Mouse (Mus musculus): ENCODE data around the gene Sh2d3c. TPM values are rescaled to one million over a fixed set of nuclear protein-coding genes. Genes with fewer than 3 reads are reported as not detected.

The Sh2d3c gene
- polyA plus RNA-seq, 1 experiment from 2014 or later = 41.2 TPM

- 11% methylated on average over 31 of the region's 31 CpGs for WGBS
- peak; percentile 77 for ATAC-seq (ENCODE audit: low read depth)
- H3K36me3 ChIP-seq (ENCODE audit: control insufficient read depth, insufficient read depth, low read length) = peaks cover 61% of the 10 kb centered on the region
Measured at GRCm38 (mm10) chr2:32750887-32751664, 30.2 kb downstream of the Sh2d3c start.

GRCm38 (mm10) chr2:32751665-32752033 lies 30.8 kb downstream of the Sh2d3c start:
- H3K9me3 ChIP-seq (ENCODE audit: control insufficient read depth, low read length) = no peaks in the 10 kb centered on the region
- H3K4me3 ChIP-seq (ENCODE audit: low read depth, low read length) = peak overlapping the region; percentile 9; the same call in 1 of the 2 replicates
- H3K36me3 ChIP-seq (ENCODE audit: control insufficient read depth, insufficient read depth, low read length) = peaks cover 56% of the 10 kb centered on the region
- H3K27me3 ChIP-seq (ENCODE audit: control insufficient read depth, insufficient read depth, low read length) = no peaks in the 10 kb centered on the region
- 0 out of 2 replicates have a peak, but pooled peaks cover 17% of the 10 kb centered on the region for H3K4me1 ChIP-seq (ENCODE audit: control insufficient read depth, insufficient read depth, low read length)
- 17% methylated on average over 8 of the region's 10 CpGs for WGBS
- H3K9ac ChIP-seq (replicated peaks; ENCODE audit: low read depth, low read length) = 0 out of 2 replicates have a peak overlapping the region, but pooled peaks have one; percentile 32
- no peak overlapping the region for H3K27ac ChIP-seq (ENCODE audit: low read depth, low read length)
- H3K4me2 ChIP-seq (ENCODE audit: low read depth, low read length) = peak overlapping the region; percentile 32
- ATAC-seq (ENCODE audit: low read depth) = no peak

More at GRCm38 (mm10) chr2:32750887-32751664, 30.2 kb downstream of the Sh2d3c start:
- H3K4me1 ChIP-seq (ENCODE audit: control insufficient read depth, insufficient read depth, low read length) = 0 out of 2 replicates have a peak, but pooled peaks cover 17% of the 10 kb centered on the region
- 0 out of 2 replicates have a peak overlapping the region, but pooled peaks have one; percentile 32 for H3K9ac ChIP-seq (replicated peaks; ENCODE audit: low read depth, low read length)
- peak overlapping the region; percentile 9; the same call in 1 of the 2 replicates for H3K4me3 ChIP-seq (ENCODE audit: low read depth, low read length)
- H3K27ac ChIP-seq (ENCODE audit: low read depth, low read length) = no peak overlapping the region; the same call in 1 of the 2 replicates
- H3K9me3 ChIP-seq (ENCODE audit: control insufficient read depth, low read length) = no peaks in the 10 kb centered on the region
- no peaks in the 10 kb centered on the region for H3K27me3 ChIP-seq (ENCODE audit: control insufficient read depth, insufficient read depth, low read length)
- H3K4me2 ChIP-seq (ENCODE audit: low read depth, low read length) = peak overlapping the region; percentile 32

GRCm38 (mm10) chr2:32752181-32752580 lies 31.3 kb downstream of the Sh2d3c start:
- H3K27me3 ChIP-seq (ENCODE audit: control insufficient read depth, insufficient read depth, low read length) = no peaks in the 10 kb centered on the region
- H3K4me3 ChIP-seq (ENCODE audit: low read depth, low read length) = no peak overlapping the region
- H3K4me2 ChIP-seq (ENCODE audit: low read depth, low read length) = peak overlapping the region; percentile 32
- no peaks in the 10 kb centered on the region for H3K9me3 ChIP-seq (ENCODE audit: control insufficient read depth, low read length)
- ATAC-seq (ENCODE audit: low read depth) = no peak
- 59% methylated on average over 10 of the region's 10 CpGs for WGBS
- no peak overlapping the region for H3K27ac ChIP-seq (ENCODE audit: low read depth, low read length)
- H3K36me3 ChIP-seq (ENCODE audit: control insufficient read depth, insufficient read depth, low read length) = peaks cover 51% of the 10 kb centered on the region
- 0 out of 2 replicates have a peak overlapping the region, but pooled peaks have one; percentile 11 for H3K9ac ChIP-seq (replicated peaks; ENCODE audit: low read depth, low read length)
- 0 out of 2 replicates have a peak, but pooled peaks cover 17% of the 10 kb centered on the region for H3K4me1 ChIP-seq (ENCODE audit: control insufficient read depth, insufficient read depth, low read length)

- Histone ChIP-seq H3K27ac (ENCODE audit: low read depth, low read length) (no peak overlapping the region), H3K4me1 (ENCODE audit: control insufficient read depth, insufficient read depth, low read length) (peaks cover 9% of the 10 kb centered on the region), H3K9ac (replicated peaks; ENCODE audit: low read depth, low read length) (no peak overlapping the region), H3K9me3 (ENCODE audit: control insufficient read depth, low read length) (no peaks in the 10 kb centered on the region), H3K4me3 (ENCODE audit: low read depth, low read length) (no peak overlapping the region), H3K36me3 (ENCODE audit: control insufficient read depth, insufficient read depth, low read length) (peaks cover 39% of the 10 kb centered on the region), H3K4me2 (ENCODE audit: low read depth, low read length) (peak overlapping the region; percentile 18; the same call in 1 of the 2 replicates), H3K27me3 (ENCODE audit: control insufficient read depth, insufficient read depth, low read length) (no peaks in the 10 kb centered on the region)
- peak; percentile 39; the same call in 1 of the 2 replicates for ATAC-seq (ENCODE audit: low read depth)
- 32% methylated on average over 6 of the region's 6 CpGs for WGBS
Measured at GRCm38 (mm10) chr2:32756674-32757055, 35.8 kb downstream of the Sh2d3c start.

- H3K36me3 ChIP-seq (ENCODE audit: control insufficient read depth, insufficient read depth, low read length) = peaks cover 38% of the 10 kb centered on the region
- WGBS = under 1% methylated on average over 52 of the region's 66 CpGs
Measured at GRCm38 (mm10) chr2:32757056-32757845, 36.4 kb downstream of the Sh2d3c start, which contains the start of gene Tor2a. TSS of gene Tor2a (plus strand) at chr2:32757234.

GRCm38 (mm10) chr2:32758503-32758902 lies 37.6 kb downstream of the Sh2d3c start:
- 0 out of 2 replicates have a peak overlapping the region, but pooled peaks have one; percentile 16 for H3K9ac ChIP-seq (replicated peaks; ENCODE audit: low read depth, low read length)
- H3K4me3 ChIP-seq (ENCODE audit: low read depth, low read length) = no peak overlapping the region
- peaks cover 26% of the 10 kb centered on the region for H3K36me3 ChIP-seq (ENCODE audit: control insufficient read depth, insufficient read depth, low read length)
- ATAC-seq (ENCODE audit: low read depth) = no peak
- 72% methylated on average over 8 of the region's 8 CpGs for WGBS
- H3K27ac ChIP-seq (ENCODE audit: low read depth, low read length) = no peak overlapping the region
- no peaks in the 10 kb centered on the region for H3K27me3 ChIP-seq (ENCODE audit: control insufficient read depth, insufficient read depth, low read length)
- H3K4me2 ChIP-seq (ENCODE audit: low read depth, low read length) = no peak overlapping the region
- peaks cover 5% of the 10 kb centered on the region for H3K4me1 ChIP-seq (ENCODE audit: control insufficient read depth, insufficient read depth, low read length)
- H3K9me3 ChIP-seq (ENCODE audit: control insufficient read depth, low read length) = no peaks in the 10 kb centered on the region

More at GRCm38 (mm10) chr2:32757056-32757845, 36.4 kb downstream of the Sh2d3c start, which contains the start of gene Tor2a:
- H3K4me3 ChIP-seq (ENCODE audit: low read depth, low read length) = peak within 1 kb of the TSS; percentile 76
- H3K9ac ChIP-seq (replicated peaks; ENCODE audit: low read depth, low read length) = peak within 1 kb of the TSS; percentile 87
- H3K27ac ChIP-seq (ENCODE audit: low read depth, low read length) = peak within 1 kb of the TSS; percentile 88
- ATAC-seq (ENCODE audit: low read depth) = peak; percentile 92
- peak within 1 kb of the TSS; percentile 46 for H3K4me2 ChIP-seq (ENCODE audit: low read depth, low read length)
- H3K9me3 ChIP-seq (ENCODE audit: control insufficient read depth, low read length) = no peaks in the 10 kb centered on the region
- H3K27me3 ChIP-seq (ENCODE audit: control insufficient read depth, insufficient read depth, low read length) = no peaks in the 10 kb centered on the region
- H3K4me1 ChIP-seq (ENCODE audit: control insufficient read depth, insufficient read depth, low read length) = peaks cover 5% of the 10 kb centered on the region

- no peak for ATAC-seq (ENCODE audit: low read depth)
- Histone ChIP-seq H3K9me3 (ENCODE audit: control insufficient read depth, low read length) (no peaks in the 10 kb centered on the region), H3K4me1 (ENCODE audit: control insufficient read depth, insufficient read depth, low read length) (peaks cover 5% of the 10 kb centered on the region), H3K36me3 (ENCODE audit: control insufficient read depth, insufficient read depth, low read length) (peaks cover 24% of the 10 kb centered on the region), H3K27ac (ENCODE audit: low read depth, low read length) (no peak overlapping the region), H3K4me2 (ENCODE audit: low read depth, low read length) (no peak overlapping the region), H3K9ac (replicated peaks; ENCODE audit: low read depth, low read length) (no peak overlapping the region), H3K4me3 (ENCODE audit: low read depth, low read length) (no peak overlapping the region), H3K27me3 (ENCODE audit: control insufficient read depth, insufficient read depth, low read length) (no peaks in the 10 kb centered on the region)
- WGBS = 85% methylated on average over 2 of the region's 2 CpGs
Measured at GRCm38 (mm10) chr2:32759001-32759400, 38.1 kb downstream of the Sh2d3c start.

- no peak overlapping the region for H3K4me2 ChIP-seq (ENCODE audit: low read depth, low read length)
- H3K9me3 ChIP-seq (ENCODE audit: control insufficient read depth, low read length) = no peaks in the 10 kb centered on the region
- no peak overlapping the region for H3K4me3 ChIP-seq (ENCODE audit: low read depth, low read length)
- H3K36me3 ChIP-seq (ENCODE audit: control insufficient read depth, insufficient read depth, low read length) = peaks cover 15% of the 10 kb centered on the region
- no peaks in the 10 kb centered on the region for H3K27me3 ChIP-seq (ENCODE audit: control insufficient read depth, insufficient read depth, low read length)
- H3K4me1 ChIP-seq (ENCODE audit: control insufficient read depth, insufficient read depth, low read length) = peaks cover 5% of the 10 kb centered on the region
- no peak overlapping the region for H3K9ac ChIP-seq (replicated peaks; ENCODE audit: low read depth, low read length)
- no peak for ATAC-seq (ENCODE audit: low read depth)
- WGBS = 88% methylated on average over 14 of the region's 14 CpGs
- no peak overlapping the region for H3K27ac ChIP-seq (ENCODE audit: low read depth, low read length)
Measured at GRCm38 (mm10) chr2:32761361-32761760, 40.5 kb downstream of the Sh2d3c start.

Data from neural tube, embryonic 14.5 days (tissue).